Mouse (Mus musculus): ENCODE data around the gene Ttc3.

- TF ChIP-seq POLR2A (IDR thresholded peaks at IDR 0.05; ENCODE audit: insufficient read depth, low read length), result no peak
- TF ChIP-seq EP300 (IDR thresholded peaks at IDR 0.05; ENCODE audit: insufficient read depth, low read depth, low read length), result no peak
These were observed 133.8 kb downstream of the Ttc3 start for GRCm38 (mm10) chr16:94504192-94504591.
